Mouse (Mus musculus) G1E (cell line): ENCODE results near the gene Ahsa2.

Experiments used
- CTCF ChIP-seq: IDR thresholded peaks from 2 replicates; pipeline ENCODE4 v1.5.1; 2012; ENCODE audit warnings: low read depth, low read length, inconsistent platforms, mixed read lengths
- GATA1 ChIP-seq: IDR thresholded peaks from 2 replicates; pipeline ENCODE4 v1.6.1; 2012; ENCODE audit warnings: borderline replicate concordance, low read length, inconsistent platforms, mixed read lengths
- POLR2AphosphoS5 ChIP-seq: IDR thresholded peaks from 2 replicates; pipeline ENCODE4 v1.6.1; 2012; ENCODE audit warnings: low read depth, low read length, inconsistent platforms; ENCODE audit not compliant: insufficient replicate concordance
- TAL1 ChIP-seq: conservative IDR thresholded peaks from 2 replicates; pipeline ENCODE4 v1.6.1; 2012; ENCODE audit warnings: low read depth, low read length, inconsistent platforms, mixed read lengths

DNA sequence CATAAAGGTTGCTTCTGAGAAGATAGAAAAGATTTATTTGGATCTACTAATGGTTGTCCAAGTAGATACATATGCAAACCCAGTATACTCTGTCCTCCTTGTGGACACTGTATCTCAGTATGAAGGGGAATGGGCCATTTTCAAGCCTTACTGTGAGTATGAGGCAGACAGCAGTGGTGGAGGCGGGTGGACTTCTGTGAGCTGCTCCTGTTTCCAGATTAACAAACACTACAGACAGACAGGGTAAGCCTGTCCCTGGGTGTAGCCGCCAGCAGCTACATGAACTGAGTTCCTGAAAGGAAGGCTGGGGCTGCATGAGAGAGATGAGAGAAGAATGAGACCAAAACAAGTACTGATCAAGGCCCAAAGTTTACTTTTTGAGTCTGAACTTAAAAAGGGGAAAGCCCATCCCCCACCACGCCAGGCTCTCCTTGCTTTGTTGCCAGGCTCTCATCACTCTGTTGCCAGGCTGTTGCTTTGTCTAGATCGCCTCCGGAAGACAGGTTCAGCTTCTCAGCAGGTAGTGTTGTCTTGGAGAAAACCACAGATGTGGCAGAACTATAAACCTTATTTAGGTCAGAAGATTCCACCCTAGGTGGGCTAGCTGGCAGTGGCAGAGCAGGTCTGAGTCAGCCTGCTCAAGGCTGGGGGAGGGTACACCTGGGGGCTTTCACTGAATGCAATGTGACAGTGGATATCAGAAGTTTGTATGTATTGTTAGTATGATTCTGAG lies 22.8 kb upstream of the Ahsa2 start, which contains the start of gene 1700093K21Rik:
- TF ChIP-seq CTCF (no peak), TAL1 (no peak), GATA1 (no peak), POLR2AphosphoS5 (no peak)
